Mouse (Mus musculus) lung, embryonic 16.5 days (tissue): ENCODE measurements around the gene Olfr1006. TPM values are rescaled to one million over a fixed set of nuclear protein-coding genes. Genes with fewer than 3 reads are reported as not detected.

Source experiments
- polyA plus RNA-seq: library from polyadenylated mRNA; unstranded; fragments of >200 nt; fragmentation: Nextera tagmentation; extraction: Ambion mirVana; gene quantifications from 2 replicates; pipeline ENCODE4 v1.2.1, GENCODE M21; 2015

Gene Olfr1006
- polyA plus RNA-seq, 1 experiment from 2014 or later = not detected

Other genes with a start within 250 kb of the Olfr1006 start
- not detected in 2 replicates for gene Olfr994, start 242.3 kb downstream of the Olfr1006 start, polyA plus RNA-seq
- gene Olfr995, start 235.1 kb downstream of the Olfr1006 start, polyA plus RNA-seq = not detected in 2 replicates
- 0.41 and 0.50 TPM in 2 replicates for gene 4833423E24Rik, start 159.7 kb downstream of the Olfr1006 start, polyA plus RNA-seq
- gene Olfr996, start 99.6 kb downstream of the Olfr1006 start, polyA plus RNA-seq = not detected in 2 replicates
- gene Olfr998, start 89.8 kb downstream of the Olfr1006 start, polyA plus RNA-seq = not detected in 2 replicates
- gene Olfr1000, start 66.9 kb downstream of the Olfr1006 start, polyA plus RNA-seq = not detected in 2 replicates
- not detected in 2 replicates for gene Olfr1002, start 28.1 kb downstream of the Olfr1006 start, polyA plus RNA-seq
- not detected in 2 replicates for gene Olfr154, start 14.3 kb downstream of the Olfr1006 start, polyA plus RNA-seq
- gene Olfr1008, start 10.7 kb upstream of the Olfr1006 start, polyA plus RNA-seq = not detected in 2 replicates
- not detected in 2 replicates for gene Olfr1009, start 36.7 kb upstream of the Olfr1006 start, polyA plus RNA-seq
- gene Olfr1012, start 84.0 kb upstream of the Olfr1006 start, polyA plus RNA-seq = not detected in 2 replicates
- gene Olfr1013, start 88.3 kb upstream of the Olfr1006 start, polyA plus RNA-seq = not detected in 2 replicates
- gene Olfr1014, start 93.9 kb upstream of the Olfr1006 start, polyA plus RNA-seq = not detected in 2 replicates
- not detected in 2 replicates for gene Olfr1015, start 103.2 kb upstream of the Olfr1006 start, polyA plus RNA-seq
- gene Olfr1016, start 123.8 kb upstream of the Olfr1006 start, polyA plus RNA-seq = not detected in 2 replicates
- gene Olfr1018, start 139.7 kb upstream of the Olfr1006 start, polyA plus RNA-seq = not detected in 2 replicates
- not detected in 2 replicates for gene Olfr1019, start 166.7 kb upstream of the Olfr1006 start, polyA plus RNA-seq
- gene Olfr1020, start 168.3 kb upstream of the Olfr1006 start, polyA plus RNA-seq = not detected in 2 replicates
- gene Olfr1022, start 189.8 kb upstream of the Olfr1006 start, polyA plus RNA-seq = not detected in 2 replicates
- not detected in 2 replicates for gene Olfr1023, start 206.9 kb upstream of the Olfr1006 start, polyA plus RNA-seq
- gene Olfr1024, start 226.3 kb upstream of the Olfr1006 start, polyA plus RNA-seq = not detected in 2 replicates
- gene Olfr1025-ps1, start 236.4 kb upstream of the Olfr1006 start, polyA plus RNA-seq = not detected in 2 replicates
- gene Olfr1026, start 242.8 kb upstream of the Olfr1006 start, polyA plus RNA-seq = not detected in 2 replicates